Mouse (Mus musculus) layer of hippocampus, adult 9-10 months (tissue): ENCODE results near the gene Arpc1b.
"Not testable (repeated sequence)": the region's sequence is repeated elsewhere in the genome, so short reads cannot be mapped to it uniquely, and the experiment has no call there.

Source experiments
- DNase-seq: peaks from one replicate; pipeline ENCODE4 v3.0.0; 2022; ENCODE audit warnings: low spot score

Arpc1b gene

DNA sequence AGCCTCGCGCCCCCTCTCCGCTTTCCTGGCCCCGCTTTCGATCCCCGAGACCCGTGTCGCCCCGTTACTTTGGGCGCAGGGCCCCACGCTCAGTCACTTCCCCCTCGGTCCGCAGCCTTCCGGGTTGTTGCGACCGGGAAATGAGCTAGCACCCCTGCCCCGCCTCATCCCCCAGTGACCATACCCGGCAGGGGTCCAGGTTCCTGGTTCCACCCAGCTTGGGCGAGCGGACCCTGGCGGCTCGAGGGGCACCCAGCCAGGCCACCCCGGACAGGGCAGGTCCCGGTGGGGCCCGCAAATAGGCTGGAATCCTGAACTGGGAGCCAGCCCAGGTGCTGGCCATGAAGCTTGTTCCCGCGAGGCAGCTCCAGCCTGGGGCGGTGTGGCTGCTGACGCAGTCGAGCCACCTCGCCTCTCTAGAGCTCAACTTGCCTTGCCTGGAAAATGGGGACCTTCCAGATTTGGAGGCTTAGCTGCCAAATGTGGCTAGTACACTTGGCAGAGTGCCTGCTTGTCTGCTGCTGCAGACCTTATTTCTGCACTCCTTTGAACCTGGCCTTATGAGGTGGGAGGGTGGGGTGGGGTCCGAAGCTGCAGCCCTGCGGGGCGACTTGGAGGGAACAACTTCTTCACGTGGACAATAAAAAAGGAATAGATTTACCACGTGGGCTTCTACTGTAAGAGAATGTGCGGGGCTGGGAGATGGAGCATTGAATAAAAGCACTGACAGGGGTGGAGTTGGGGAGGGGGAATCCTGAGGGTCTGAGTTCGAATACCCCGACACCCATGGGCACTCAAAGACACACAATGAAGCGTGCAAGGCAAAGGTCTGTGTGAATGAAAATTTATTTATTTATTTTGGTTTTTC is 825 bp downstream of the Arpc1b start:
- no peak for DNase-seq

DNA sequence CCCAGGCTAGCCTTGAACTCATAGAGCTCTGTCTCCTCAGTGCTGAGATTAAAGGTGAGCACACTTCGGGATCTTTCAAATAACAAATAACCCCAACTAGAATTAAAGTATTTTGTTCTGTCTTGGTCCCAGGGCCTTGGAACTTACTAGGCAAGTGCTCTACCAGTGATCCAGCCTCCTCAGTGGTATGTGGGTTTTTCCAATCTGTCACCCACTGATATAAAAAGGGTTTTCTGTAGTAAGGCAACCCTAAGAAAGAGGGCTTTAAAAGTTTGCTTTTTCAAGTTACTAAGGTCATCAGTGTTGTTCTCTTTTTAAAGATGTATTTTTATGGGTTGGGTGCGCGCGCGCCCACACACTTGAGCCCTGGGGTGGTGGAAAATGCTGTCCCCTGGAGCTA is 1.7 kb downstream of the Arpc1b start:
- no peak for DNase-seq

DNA sequence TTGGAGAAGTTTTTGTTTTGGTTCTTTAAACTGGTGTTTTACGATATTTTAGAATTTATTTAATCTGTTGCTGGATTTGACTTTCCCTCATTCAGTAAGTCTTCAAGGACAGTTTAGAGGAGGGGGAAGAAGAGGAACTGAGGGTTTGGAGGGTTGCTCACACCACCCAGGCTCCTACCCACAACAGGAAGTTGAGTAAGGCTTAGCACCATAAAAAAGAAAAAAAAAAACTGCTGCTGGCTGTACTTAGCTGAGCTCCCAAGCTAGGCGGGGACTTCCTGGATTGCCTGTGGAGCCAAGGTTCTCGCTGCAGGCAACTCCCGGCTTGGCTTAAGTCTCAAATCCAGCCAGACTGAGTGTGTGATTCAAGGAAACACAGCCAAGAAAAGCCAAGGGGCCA is 2.3 kb downstream of the Arpc1b start:
- no peak for DNase-seq

DNA sequence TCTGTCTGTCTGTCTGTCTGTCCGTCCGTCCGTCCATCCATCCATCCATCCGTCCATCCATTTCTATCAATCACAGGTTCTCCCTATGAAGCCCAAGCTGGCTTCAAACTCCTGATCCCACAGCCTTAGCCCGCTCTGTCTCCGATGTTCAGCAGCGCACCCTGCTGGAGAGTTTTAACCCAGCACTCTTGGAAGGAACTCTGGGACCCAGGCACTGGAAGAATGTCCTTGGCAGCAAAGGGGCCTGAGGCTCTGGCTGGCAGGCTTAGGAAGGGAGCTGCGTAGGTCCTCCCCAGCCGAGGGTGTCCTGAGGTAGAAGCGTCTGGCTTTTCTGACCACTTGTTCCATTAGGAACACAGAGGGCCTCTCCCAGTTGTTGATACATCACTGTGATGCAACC is 2.9 kb downstream of the Arpc1b start:
- no peak for DNase-seq

DNA sequence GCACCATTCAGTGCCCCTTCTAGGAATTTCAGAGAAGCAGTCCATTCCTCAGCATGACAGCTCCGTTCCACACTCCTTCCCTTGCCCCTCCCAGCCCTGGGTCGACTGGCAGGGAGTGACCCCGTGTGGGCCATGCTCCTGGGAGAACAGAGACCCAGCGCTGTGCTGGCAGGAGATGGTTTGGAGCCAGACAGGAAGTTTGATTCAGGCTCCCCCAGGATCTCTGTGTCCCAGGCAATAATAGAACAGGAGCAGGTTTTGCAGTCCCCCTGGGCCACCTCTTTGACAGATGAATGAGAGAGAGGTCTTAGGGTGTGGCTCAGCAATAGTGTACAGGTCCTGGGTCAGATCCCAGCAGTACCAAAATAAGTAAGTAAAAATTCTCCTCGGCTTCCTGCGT is 4.0 kb downstream of the Arpc1b start:
- no peak for DNase-seq

DNA sequence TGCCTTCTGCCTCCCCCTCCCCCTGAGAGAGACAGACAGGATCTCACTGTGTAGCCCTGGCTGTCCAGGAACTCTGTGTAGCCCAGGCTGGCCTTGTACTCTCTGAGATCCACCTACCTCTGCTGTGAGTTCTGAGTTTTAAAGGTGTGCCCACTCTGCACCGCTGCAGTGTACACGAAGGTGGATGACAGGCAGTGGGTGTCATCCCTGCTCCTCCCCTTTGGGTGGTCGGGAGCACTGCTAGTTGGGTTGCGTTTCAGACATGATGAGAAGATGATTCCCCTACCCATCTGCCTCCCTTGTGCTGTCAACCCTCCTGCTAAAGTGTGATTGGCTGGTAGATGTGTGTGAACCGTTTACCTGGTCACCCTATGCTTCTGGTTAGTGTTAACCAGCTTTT is 4.4 kb downstream of the Arpc1b start:
- DNase-seq = no peak

DNA sequence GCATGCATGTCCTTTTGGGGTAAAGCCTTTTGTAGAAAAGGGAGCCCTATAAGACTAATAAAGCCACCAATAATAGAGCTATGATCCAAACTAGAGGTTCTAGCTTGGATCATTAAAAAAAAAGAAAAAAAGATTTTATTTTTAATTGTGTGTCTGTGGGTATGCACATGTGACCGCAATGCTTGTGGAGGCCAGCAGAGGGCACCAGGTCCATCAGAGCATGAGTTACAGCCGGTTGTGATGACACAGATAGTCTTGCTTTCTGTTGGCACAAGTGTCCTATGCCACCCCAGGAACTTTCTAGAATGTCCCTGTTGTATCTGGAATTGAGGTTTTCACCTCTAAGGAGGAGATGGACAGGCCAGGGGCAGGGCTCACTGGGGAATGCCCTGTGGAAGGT is 5.4 kb downstream of the Arpc1b start:
- DNase-seq = no peak

DNA sequence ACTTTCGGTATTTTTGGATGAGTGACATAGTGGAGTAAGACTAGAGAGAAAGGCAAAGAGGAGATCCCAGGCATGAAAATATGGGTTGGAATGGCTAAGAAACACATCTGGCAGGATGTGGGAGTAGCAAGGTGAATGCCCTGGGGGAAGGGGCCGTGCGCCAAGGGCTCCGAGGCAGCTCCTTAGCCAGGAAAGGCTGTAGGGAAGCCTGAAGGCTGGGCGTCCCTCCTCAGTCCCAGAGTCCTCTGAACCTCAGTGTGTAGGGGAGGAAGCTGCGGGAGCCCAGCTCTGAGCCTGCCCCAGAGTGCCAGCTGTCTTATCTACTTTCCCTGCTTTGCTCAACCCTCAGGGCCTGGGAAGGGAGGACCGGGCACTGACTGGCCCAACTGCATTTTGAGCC is 6.9 kb downstream of the Arpc1b start:
- DNase-seq = no peak

DNA sequence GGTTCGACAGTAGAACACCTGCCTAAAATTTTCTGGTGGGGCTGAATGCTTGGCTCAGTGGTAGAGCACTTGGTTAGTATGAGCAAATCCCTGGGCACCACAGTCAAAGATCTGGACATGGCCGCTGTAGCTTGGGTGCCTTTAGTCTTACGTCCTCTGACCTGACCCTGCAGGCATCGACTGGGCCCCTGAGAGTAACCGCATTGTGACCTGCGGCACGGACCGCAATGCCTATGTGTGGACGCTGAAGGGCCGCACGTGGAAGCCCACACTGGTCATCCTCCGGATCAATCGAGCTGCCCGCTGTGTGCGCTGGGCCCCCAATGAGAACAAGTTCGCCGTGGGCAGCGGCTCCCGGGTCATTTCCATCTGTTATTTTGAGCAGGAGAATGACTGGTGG is 9.4 kb downstream of the Arpc1b start:
- no peak for DNase-seq

DNA sequence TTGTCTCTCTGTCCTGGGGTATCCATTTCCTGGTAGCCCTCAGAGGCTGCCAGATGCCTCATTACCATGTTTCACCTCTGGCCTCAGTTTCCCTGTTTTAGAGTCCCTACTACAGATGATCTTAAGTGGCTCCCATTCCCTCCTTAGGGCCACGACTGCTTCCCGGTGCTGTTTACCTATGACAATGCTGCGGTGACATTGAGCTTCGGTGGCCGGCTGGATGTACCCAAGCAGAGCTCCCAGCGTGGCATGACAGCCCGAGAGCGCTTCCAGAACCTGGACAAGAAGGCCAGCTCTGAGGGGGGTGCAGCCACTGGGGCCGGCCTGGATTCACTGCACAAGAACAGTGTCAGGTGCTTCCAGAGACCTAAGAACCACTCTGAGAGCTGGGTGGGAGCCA is 12.6 kb downstream of the Arpc1b start:
- DNase-seq = no peak

DNA sequence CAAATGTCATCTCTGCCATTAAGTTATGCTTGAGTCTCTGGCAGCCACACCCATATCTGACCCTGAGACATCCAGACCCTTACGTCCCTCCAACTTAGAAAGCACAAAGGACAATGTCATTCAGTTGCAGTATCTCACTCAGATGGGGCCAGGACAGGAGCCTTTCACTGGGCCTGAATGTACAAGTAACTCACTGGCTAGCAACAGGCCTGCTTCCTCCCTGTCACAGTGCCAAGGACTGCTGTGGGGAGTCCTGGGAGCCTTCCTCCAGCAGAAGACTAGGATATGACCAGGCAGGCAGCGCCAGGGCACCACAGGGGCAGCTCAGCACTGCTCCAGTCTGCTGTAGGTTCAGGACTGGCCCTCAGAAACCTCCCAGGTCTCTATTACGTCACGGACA is 15.1 kb downstream of the Arpc1b start:
- no peak for DNase-seq

DNA sequence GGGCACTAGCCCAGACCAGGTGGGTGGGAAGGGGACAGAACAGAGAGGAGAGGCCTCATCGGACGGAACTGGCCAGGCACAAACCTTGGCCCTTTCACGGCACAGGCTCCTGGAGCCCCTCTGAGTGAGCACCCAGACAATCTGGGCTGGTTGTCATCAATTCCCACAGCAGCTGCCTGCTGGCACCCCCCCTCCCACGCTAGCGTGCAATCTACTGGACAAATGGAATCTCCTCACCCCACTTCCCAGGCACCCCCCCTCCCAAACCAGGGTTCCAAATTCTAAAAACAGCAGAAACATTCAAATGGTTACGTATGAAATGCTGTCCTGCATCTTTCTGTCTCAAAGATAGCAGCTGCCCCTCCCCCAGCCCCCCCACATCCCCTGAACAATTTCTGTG is 15.8 kb downstream of the Arpc1b start:
- DNase-seq = not testable (repeated sequence)

DNA sequence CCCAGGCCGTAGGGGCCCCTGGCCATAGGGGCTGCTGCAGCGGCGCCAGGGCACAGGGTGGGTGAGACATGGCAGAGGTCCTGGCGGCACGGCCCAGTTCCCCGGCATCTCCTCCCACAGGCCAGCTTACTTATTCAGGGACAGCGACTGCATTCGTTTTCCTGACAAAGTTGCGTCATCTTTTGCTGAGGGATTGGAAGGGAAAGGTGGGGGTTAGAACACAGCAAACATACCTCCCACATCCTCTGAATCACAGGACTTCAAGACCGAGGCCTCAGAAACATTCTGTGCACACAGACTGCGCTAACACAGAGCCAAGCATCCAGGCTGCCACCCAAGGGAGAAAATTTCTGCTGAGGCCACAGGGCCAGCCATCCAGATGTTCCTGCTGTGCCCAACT is 16.2 kb downstream of the Arpc1b start:
- peak; percentile 45 for DNase-seq

DNA sequence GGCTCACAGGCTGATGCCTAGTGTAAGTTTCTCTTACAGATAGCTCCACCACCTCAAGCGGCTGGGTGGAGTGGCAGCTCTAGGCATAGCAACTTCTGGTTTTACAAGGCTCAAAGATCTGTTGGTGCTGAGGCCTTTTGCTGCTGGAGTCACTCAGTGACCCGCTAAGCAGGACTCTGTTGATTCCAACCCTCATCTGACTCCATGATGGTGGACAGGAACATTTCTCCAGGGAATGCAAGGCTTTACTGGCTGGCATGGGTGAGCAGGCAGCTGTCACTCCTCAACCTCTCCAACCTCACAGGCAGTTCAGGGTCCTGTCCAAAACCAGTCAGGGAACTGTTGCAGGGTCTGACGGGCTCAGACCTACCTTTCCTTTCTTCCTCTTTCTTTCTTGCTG is 17.0 kb downstream of the Arpc1b start:
- no peak for DNase-seq

DNA sequence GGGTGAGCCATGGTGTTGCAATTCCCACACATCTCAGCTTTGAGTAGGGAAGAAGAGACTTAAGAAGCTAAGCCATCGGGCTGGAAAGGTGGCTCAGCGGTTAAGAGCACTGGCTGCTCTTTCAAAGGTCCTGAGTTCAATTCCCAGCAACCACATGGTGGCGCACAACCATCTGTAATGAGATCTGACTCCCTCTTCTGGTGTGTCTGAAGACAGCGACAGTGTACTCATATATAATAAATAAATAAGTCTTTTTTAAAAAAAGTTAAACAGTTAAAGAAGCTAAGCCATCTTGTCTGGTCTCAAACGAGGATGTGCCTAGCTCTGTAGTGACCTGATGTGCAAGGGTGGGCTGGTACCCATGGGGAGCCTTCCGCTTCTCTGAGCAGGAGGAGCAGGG is 19.3 kb downstream of the Arpc1b start:
- not testable (repeated sequence) for DNase-seq

DNA sequence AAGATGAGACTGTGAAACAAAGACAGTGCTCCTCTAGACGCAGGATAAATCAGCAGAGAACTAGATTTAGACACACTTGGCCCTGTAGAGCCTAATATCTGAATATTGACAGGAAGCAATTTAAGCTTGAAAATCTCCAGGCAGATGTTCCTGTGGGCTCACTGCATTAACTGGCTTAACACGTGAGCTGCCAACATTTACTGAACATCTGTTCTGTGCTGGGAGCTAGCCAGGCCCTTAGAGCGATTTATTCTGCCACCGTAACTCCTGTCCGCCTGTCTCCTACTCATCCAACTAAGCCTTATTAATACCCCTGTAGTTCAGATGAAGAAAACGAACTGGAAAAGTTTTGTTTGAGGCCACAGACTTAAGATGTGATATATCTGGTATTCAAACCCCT is 24.8 kb downstream of the Arpc1b start:
- DNase-seq = no peak

DNA sequence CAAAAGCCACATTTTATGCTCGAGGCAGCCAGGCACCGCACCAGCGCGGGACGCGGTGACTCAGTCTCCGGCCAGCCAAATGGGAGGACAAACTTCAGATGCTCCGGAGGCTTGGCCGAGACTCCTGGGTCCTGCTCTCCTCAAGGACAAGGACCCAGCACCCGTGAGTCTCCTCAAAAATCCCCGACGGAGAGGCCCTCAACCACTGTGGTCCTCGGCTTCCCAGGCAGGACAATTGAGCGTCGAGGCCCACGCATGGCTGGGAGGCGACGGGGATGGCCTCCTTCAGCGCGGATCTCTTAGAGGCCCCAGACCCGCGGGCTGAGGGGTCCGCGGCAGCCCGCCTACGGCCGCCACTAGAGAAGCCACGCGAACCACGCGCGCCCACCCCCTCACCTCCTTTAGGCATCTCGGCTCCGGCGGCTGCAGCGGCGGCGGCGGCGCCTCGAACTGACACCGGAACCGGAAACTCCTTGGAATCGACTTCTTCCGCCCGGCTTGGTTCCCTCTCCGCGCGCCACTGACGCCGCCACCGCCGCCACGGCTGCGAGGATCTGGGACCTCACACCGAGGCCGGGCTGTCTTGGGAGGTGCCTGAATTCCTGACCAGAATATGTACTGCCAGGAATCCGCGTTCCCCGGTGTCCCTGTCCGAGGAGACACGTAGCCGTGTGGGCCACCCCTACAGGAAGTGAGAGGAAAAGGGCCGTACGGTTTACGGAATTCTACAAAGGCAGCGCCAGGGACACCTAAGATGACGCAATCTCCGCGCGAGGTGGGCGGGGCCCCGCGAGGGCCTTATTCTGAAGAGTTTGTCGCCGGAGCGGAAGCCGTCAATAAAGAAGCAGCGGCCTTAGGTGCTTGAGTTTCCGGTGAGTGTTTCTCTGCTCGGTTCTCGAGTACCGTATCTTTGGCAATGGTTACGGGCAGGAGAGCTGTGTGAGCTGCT is 25.8 kb downstream of the Arpc1b start, which contains the start of the genes Pdap1 and Bud31:
TSS of gene Pdap1 (minus strand) at position 668 of the 949 bp plus-strand sequence.
TSS of gene Bud31 (plus strand) at position 792 of the 949 bp plus-strand sequence.
- peak; percentile 95 for DNase-seq

DNA sequence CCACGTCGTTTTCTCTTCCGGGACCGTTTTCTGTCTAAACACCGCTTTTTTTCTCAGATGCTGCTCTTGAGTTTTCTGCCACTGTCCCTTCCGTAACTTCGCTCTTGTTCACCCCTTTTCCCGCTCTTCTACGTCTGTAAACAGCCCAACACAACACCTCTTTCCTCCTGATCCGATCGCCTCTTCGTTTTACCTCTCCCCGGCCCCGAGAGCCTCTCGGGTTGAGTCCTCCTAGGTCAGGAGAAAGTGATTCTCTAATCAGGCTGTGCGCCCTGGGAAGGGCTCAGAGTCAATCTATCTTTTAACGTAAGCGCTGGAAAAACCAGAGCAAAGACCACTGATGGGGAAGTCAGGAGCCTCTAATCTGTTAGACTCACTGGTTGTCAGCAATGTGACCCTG is 26.6 kb downstream of the Arpc1b start:
- DNase-seq = no peak

DNA sequence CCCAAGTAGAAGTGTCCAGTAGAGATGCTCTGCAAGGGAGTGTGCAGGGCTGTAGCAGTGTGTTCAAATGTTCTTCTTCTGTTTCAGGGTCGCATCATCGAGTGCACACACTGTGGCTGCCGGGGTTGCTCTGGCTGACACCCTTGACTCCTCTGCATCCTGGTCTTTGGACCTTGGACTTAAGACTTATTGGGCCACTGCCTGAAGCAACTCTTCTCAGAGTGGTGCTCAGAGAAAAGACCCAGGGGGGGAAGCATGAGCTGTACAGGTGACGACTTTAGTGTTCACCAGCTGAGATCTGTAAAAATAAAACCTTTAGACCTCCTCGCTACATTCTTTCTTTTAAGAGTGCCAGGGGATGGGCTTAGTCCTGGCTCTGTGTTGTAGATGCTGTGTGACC is 33.7 kb downstream of the Arpc1b start:
- no peak for DNase-seq

DNA sequence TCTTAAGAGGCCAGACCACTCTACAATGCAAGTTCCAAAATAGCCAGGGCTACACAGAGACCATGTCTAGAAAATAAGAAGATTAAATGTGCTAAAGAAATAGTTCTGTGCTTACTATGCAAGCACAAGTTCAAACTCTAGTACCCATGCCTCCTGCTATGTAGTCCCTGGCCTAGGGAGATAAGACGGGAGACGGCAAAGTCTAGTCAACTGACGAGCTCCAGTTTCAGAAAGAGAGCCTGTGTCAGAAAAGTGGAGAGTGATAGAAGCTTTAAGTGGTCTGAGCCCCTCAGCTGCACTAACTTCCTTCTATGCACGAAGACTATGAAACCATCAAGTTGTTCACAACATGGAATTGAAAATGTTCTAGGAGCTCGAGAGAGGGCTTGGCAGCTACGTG is 35.3 kb downstream of the Arpc1b start:
- DNase-seq = no peak

DNA sequence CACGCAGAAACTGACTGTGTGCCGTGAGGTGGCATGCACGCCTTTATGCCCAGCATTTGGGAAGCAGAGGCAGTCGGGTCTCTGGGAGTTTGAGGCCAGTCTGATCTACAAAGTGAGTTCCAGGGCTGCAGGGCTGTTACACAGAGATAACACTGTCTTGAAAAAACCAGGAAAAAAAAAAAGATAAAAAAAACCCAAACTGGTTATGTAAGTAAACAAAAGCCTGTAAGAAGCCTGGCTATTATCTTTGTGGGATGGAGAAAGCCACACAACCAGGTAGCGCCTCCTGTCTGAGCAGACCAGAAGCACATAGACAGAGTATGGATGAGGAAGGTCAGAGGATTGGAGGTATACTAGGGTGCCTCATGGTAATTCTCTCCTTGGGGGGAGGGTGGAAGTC is 38.7 kb downstream of the Arpc1b start:
- no peak for DNase-seq

DNA sequence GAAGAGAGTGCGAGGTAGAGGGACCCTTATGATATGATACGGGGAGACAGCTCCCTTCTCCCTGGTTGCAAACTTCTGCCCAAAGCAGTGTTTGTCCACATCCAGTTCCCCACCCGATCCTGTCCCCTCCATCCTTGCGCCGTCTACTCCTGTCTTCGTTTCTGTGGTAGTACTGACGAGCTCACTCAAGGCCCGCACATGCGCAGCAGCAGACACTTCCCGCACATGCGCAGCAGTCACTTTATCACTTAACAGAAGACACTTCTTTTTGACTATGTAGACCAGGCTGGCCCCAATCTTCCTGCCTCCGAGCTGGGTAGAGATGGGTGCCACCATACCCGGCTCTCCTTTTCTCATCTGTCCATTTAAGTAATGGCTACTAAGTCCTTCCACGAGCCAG is 47.3 kb downstream of the Arpc1b start:
- DNase-seq = no peak

DNA sequence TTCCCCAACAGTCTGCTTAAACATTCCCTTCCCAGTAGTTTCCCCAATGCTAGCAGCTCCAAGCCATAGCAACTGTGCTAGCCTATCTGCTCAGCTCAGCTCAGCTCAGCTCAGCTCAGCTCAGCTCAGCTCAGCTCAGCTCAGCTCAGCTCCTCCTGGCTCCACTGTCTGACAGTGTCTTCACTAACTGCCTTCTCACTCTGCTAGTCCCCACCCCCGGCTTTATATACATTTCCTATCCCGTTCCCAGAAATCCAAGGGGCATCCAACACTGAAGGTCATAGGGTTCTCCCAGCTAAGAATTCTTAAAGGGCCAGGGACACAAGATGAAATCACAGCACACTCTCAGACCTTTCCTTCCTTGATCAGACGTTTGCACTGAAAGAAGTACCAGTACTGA is 50.7 kb downstream of the Arpc1b start:
- DNase-seq = no peak
